Mouse (Mus musculus) liver, embryonic 14.5 days (tissue): ENCODE measurements around the gene Cfap58. TPM values are rescaled to one million over a fixed set of nuclear protein-coding genes. Genes with fewer than 3 reads are reported as not detected.

ENCODE experiments used
- ATAC-seq: fragments of 200-750 bp; cut with Nextera tagmentation; 2 replicates; pipeline ENCODE4 v1.8.0; 2017; ENCODE audit warnings: moderate number of reproducible peaks, mild to moderate bottlenecking, moderate library complexity; ENCODE audit not compliant: insufficient read depth
- DNase-seq, 3 experiments: peaks; one replicate each; pipeline ENCODE4 v3.0.0-alpha.2; 2012 to 2013; ENCODE audit warnings: low read depth in 3 of 3, low spot score in 3 of 3
- H3K27ac ChIP-seq: fragments of 300-500 bp; sonication (generic); 2 replicates; pipeline ENCODE4 v1.5.1; 2014; ENCODE audit warnings: moderate library complexity, mild to moderate bottlenecking, control low read depth, inconsistent platforms
- H3K27me3 ChIP-seq: fragments of 300-500 bp; sonication (generic); 2 replicates; pipeline ENCODE4 v1.6.1; 2014; ENCODE audit warnings: mild to moderate bottlenecking, low read length, moderate library complexity; ENCODE audit not compliant: control insufficient read depth, insufficient read depth
- H3K36me3 ChIP-seq: fragments of 300-500 bp; sonication (generic); replicated peaks from 2 replicates; pipeline ENCODE4 v1.6.1; 2014; ENCODE audit warnings: low read depth; ENCODE audit not compliant: control insufficient read depth, insufficient read depth
- H3K4me1 ChIP-seq, 2 experiments: fragments of 200-500 bp in 1 of 2; fragments of 300-500 bp in 1 of 2; sonication (generic) in 1 of 2; replicated peaks; 2 replicates each; pipeline ENCODE4 v1.6.1; 2012 to 2014; ENCODE audit warnings: antibody characterized with exemption in 1 of 2, inconsistent platforms in 1 of 2, low read length in 1 of 2; ENCODE audit not compliant: control insufficient read depth in 2 of 2, insufficient read depth in 2 of 2
- H3K4me2 ChIP-seq: fragments of 300-500 bp; sonication (generic); 2 replicates; pipeline ENCODE4 v1.6.1; 2014; ENCODE audit warnings: low read depth, mild to moderate bottlenecking, control low read depth, moderate library complexity
- H3K4me3 ChIP-seq, 2 experiments: fragments of 200-500 bp in 1 of 2; fragments of 300-500 bp in 1 of 2; sonication (generic) in 1 of 2; 2 replicates each; pipeline ENCODE4 v1.5.1; 2012 to 2014; ENCODE audit warnings: low read depth in 2 of 2, low read length in 2 of 2, mild to moderate bottlenecking in 2 of 2, control low read depth in 1 of 2, inconsistent platforms in 1 of 2, moderate library complexity in 1 of 2; ENCODE audit not compliant: insufficient read depth in 1 of 2
- H3K9ac ChIP-seq: fragments of 300-500 bp; sonication (generic); replicated peaks from 2 replicates; pipeline ENCODE4 v1.6.1; 2014; ENCODE audit warnings: mild to moderate bottlenecking, control low read depth, moderate library complexity
- H3K9me3 ChIP-seq: fragments of 300-500 bp; sonication (generic); 2 replicates; pipeline ENCODE4 v1.6.1; 2016; ENCODE audit warnings: low read length, mixed read lengths; ENCODE audit not compliant: control insufficient read depth
- CTCF ChIP-seq: IDR thresholded peaks from 2 replicates; pipeline ENCODE4 v1.5.1; 2016; ENCODE audit warnings: antibody characterized with exemption, low read depth, control low read depth
- EP300 ChIP-seq: IDR thresholded peaks from 2 replicates; pipeline ENCODE4 v1.6.1; 2016; ENCODE audit warnings: antibody characterized with exemption, low read depth
- WGBS: fragments of 180-500 bp; shearing (Covaris S2); extraction: QIAGEN DNeasy Blood & Tissue Kit; methylation state at CpG from one replicate; pipeline ENCODE4 v1.1.7; 2014; ENCODE audit not compliant: insufficient replicate concordance; 5-methylcytosine and 5-hydroxymethylcytosine counted together
- polyA plus RNA-seq, 2 experiments: library from polyadenylated mRNA; depleted of rRNA in 1 of 2; stranded (reverse) in 1 of 2; unstranded in 1 of 2; fragments of >200 nt; fragmentation: Nextera tagmentation in 1 of 2; extraction: Ambion mirVana in 1 of 2; gene quantifications; 2 replicates each; pipeline versions ENCODE4 v1.2.1 to v1.2.3; 2012 to 2014

Gene Cfap58
- polyA plus RNA-seq, 2 experiments = not detected

DNA sequence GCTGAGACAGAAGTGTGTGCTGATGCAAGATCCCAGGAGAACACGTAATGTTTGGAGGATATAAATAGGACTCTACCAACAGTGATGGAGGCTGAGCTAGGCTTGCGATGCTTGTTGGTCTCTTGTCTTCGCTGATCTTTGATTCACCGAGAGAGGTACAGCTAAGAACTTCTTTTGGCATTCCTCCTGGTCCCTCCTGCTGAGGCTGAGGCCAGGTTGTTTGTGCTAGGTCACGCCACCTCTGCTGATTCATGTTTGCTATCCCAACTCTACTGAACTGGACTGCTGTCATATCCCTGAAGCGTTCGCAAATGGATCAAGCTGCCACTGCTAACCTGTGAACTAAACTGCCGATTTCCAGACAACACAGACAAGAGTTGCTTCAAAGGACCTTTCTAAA is 3.3 kb upstream of the Cfap58 start:
- H3K27me3 ChIP-seq = peaks cover 14% of the 10 kb centered on the region
- no peak for ATAC-seq
- TF ChIP-seq CTCF (no peak), EP300 (no peak)
- H3K4me2 ChIP-seq = no peak overlapping the region
- H3K4me3 ChIP-seq = no peak overlapping the region
- no peaks in the 10 kb centered on the region; a peak in 1 of 4 replicates for H3K4me1 ChIP-seq
- 74% methylated on average over 8 of the region's 8 CpGs for WGBS
- H3K36me3 ChIP-seq = no peaks in the 10 kb centered on the region
- H3K9me3 ChIP-seq = no peaks in the 10 kb centered on the region
- H3K27ac ChIP-seq = no peak overlapping the region
- DNase-seq = no peak
- H3K9ac ChIP-seq = no peak overlapping the region

DNA sequence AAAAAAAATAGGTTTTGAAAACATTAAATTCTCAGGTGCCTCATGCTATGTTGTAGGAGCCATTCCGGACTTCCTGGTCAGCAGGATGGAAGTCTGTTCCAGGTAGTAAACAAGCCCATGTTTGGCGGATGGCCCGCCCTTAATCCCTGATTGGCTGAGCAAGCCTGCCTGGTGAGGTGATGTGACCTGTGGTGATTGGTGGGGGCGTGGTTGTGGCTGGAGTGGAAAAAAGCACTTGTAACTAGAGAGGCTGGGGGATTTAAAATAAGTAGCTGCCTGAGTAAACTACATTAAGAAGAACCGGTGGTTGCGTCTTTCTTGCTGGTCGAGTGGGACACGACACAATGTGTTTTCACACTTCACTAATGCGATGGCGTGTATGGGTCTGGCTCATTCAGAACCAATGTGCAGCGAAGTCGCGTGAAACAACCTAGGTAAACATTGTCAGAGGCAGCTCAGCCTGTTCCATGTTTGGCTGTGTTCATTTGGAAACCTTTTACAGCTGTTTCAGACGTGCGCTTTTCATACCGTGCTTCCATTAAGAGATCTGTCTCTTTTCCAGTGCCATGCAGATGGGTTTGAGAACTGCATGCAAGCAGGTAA is 2.7 kb upstream of the Cfap58 start:
- DNase-seq = no peak
- H3K4me3 ChIP-seq = no peak overlapping the region
- H3K9ac ChIP-seq = no peak overlapping the region
- TF ChIP-seq CTCF = no peak
- no peak for TF ChIP-seq EP300
- 67% methylated on average over 16 of the region's 16 CpGs for WGBS
- no peaks in the 10 kb centered on the region for H3K36me3 ChIP-seq
- peaks cover 14% of the 10 kb centered on the region for H3K27me3 ChIP-seq
- H3K9me3 ChIP-seq = no peaks in the 10 kb centered on the region
- H3K4me1 ChIP-seq = no peaks in the 10 kb centered on the region; a peak in 1 of 4 replicates
- no peak overlapping the region for H3K27ac ChIP-seq
- no peak overlapping the region for H3K4me2 ChIP-seq
- no peak for ATAC-seq

DNA sequence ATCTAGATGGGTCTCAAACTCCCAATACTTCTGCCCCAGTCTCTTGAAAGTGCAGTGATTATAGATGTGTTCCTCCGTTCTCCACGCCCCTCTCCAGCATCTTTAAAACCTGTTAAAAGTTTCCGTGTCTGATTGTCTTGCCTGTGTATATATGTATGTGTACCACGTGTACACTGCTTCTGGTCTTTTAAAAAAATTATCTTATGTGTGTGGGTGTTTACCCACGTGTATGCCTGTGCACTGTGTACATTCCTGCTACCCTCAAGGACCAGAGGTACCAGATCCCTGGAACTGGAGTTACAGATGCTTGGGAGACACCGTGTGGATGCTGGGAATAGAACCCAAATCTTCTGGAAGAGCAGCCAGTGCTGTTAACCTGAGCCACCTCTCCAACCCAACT is 1.9 kb upstream of the Cfap58 start:
- TF ChIP-seq CTCF (no peak), EP300 (no peak)
- H3K4me3 ChIP-seq = no peak overlapping the region
- WGBS = 66% methylated on average over 6 of the region's 6 CpGs
- no peak overlapping the region for H3K9ac ChIP-seq
- no peak for ATAC-seq
- H3K4me2 ChIP-seq = no peak overlapping the region
- H3K36me3 ChIP-seq = no peaks in the 10 kb centered on the region
- H3K9me3 ChIP-seq = no peaks in the 10 kb centered on the region
- peaks cover 14% of the 10 kb centered on the region for H3K27me3 ChIP-seq
- no peak overlapping the region for H3K27ac ChIP-seq
- no peaks in the 10 kb centered on the region; a peak in 1 of 4 replicates for H3K4me1 ChIP-seq
- DNase-seq = no peak

DNA sequence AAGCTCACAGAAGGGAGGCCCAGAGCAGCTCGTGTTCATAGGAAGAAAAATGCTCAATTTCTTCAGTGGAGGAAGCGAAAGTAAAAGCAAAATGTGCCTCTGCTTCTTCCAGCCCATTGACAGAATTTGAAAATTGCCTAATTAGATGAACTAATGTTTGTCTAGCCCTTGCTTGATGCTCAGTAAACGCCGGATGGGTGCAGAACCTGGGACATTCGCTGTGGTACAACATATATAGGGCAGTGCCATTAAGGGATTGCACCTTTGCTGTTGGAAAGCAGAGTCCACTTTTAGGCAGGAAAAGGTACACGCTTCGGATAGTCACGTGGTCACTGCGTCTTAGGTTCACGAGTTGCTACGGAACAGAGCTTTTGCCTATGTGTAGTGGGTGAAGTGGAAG is 985 bp upstream of the Cfap58 start:
- peaks cover 14% of the 10 kb centered on the region for H3K27me3 ChIP-seq
- TF ChIP-seq EP300 (no peak), CTCF (no peak)
- H3K4me3 ChIP-seq = no peak overlapping the region
- H3K4me2 ChIP-seq = no peak overlapping the region
- H3K36me3 ChIP-seq = no peaks in the 10 kb centered on the region
- H3K9ac ChIP-seq = no peak overlapping the region
- no peaks in the 10 kb centered on the region for H3K9me3 ChIP-seq
- H3K4me1 ChIP-seq = no peaks in the 10 kb centered on the region; a peak in 1 of 4 replicates
- 70% methylated on average over 11 of the region's 11 CpGs for WGBS
- DNase-seq (no peak), ATAC-seq (no peak)
- H3K27ac ChIP-seq = no peak overlapping the region

DNA sequence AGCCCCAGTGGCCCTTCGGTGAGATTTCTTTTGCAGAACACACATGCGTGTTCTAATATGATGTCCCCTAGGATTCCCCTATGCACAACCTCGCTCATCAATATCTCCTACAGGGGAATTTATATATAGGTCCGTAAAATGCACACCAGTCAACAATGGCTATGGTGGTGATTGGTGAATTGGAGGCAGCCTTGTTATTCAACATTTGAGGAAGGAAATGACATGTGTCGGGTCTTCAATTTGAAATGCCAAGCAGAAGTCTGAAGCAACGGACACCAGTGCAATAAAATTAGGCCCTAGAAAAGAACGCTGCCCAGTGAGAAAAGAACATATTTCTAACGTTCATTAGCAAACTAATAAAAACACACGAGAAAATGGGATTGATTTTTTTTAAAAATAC is 537 bp upstream of the Cfap58 start:
- Histone ChIP-seq H3K4me2 (peak overlapping the region; percentile 40), H3K27me3 (peaks cover 14% of the 10 kb centered on the region), H3K9me3 (no peaks in the 10 kb centered on the region), H3K9ac (no peak overlapping the region), H3K27ac (no peak overlapping the region), H3K4me3 (no peak overlapping the region), H3K4me1 (no peaks in the 10 kb centered on the region; a peak in 1 of 4 replicates), H3K36me3 (no peaks in the 10 kb centered on the region)
- DNase-seq = no peak
- WGBS = 32% methylated on average over 9 of the region's 9 CpGs
- ATAC-seq = no peak
- TF ChIP-seq CTCF (no peak), EP300 (no peak)
